Mouse (Mus musculus) liver, embryonic 11.5 days (tissue): Measurements from ENCODE around the gene Hax1. TPM values are rescaled to one million over a fixed set of nuclear protein-coding genes. Genes with fewer than 3 reads are reported as not detected.

Source experiments
- ATAC-seq: fragments of 200-750 bp; cut with Nextera tagmentation; replicated peaks from 2 replicates; pipeline ENCODE4 v1.8.0; 2017; ENCODE audit warnings: moderate number of reproducible peaks, mild to moderate bottlenecking, moderate TSS enrichment, moderate library complexity; ENCODE audit not compliant: low FRiP score
- DNase-seq: peaks from one replicate; pipeline ENCODE4 v3.0.0-alpha.2; 2017; ENCODE audit warnings: low spot score
- H3K27ac ChIP-seq: fragments of 300-500 bp; sonication (generic); 2 replicates; pipeline ENCODE4 v1.5.1; 2014; ENCODE audit warnings: mild to moderate bottlenecking, low read depth, low read length, control low read depth
- H3K27me3 ChIP-seq: fragments of 300-500 bp; sonication (generic); replicated peaks from 2 replicates; pipeline ENCODE4 v1.6.1; 2014; ENCODE audit warnings: low read length, mixed read lengths; ENCODE audit not compliant: control insufficient read depth, insufficient read depth
- H3K36me3 ChIP-seq: fragments of 300-500 bp; sonication (generic); 2 replicates; pipeline ENCODE4 v1.6.1; 2014; ENCODE audit warnings: mild to moderate bottlenecking, low read length, moderate library complexity, mixed read lengths; ENCODE audit not compliant: control insufficient read depth, insufficient read depth
- H3K4me1 ChIP-seq: fragments of 300-500 bp; sonication (generic); replicated peaks from 2 replicates; pipeline ENCODE4 v1.6.1; 2014; ENCODE audit warnings: low read length, mixed read lengths; ENCODE audit not compliant: control insufficient read depth, insufficient read depth
- H3K4me2 ChIP-seq: fragments of 300-500 bp; sonication (generic); 2 replicates; pipeline ENCODE4 v1.6.1; 2014; ENCODE audit warnings: mild to moderate bottlenecking, control low read depth, moderate library complexity
- H3K4me3 ChIP-seq: fragments of 300-500 bp; sonication (generic); 2 replicates; pipeline ENCODE4 v1.5.1; 2014; ENCODE audit warnings: low read depth, low read length, control low read depth
- H3K9ac ChIP-seq: fragments of 300-500 bp; sonication (generic); 2 replicates; pipeline ENCODE4 v1.6.1; 2014; ENCODE audit warnings: low read depth, low read length, control low read depth
- H3K9me3 ChIP-seq: fragments of 300-500 bp; sonication (generic); 2 replicates; pipeline ENCODE4 v1.6.1; 2016; ENCODE audit warnings: low read length, inconsistent platforms, mixed read lengths; ENCODE audit not compliant: control insufficient read depth
- WGBS: fragments of 180-500 bp; shearing (Covaris S2); extraction: QIAGEN DNeasy Blood & Tissue Kit; methylation state at CpG from one replicate; pipeline ENCODE4 v1.1.7; 2014; 5-methylcytosine and 5-hydroxymethylcytosine counted together
- microRNA-seq: library from miRNA; unstranded; fragments of <30 nt; microRNA quantifications from one replicate; pipeline ENCODE4, GENCODE M21; 2017; ENCODE audit warnings: borderline number of aligned reads
- polyA plus RNA-seq: library from polyadenylated mRNA; unstranded; fragments of >200 nt; fragmentation: Nextera tagmentation; extraction: Ambion mirVana; gene quantifications from 2 replicates; pipeline ENCODE4 v1.2.1, GENCODE M21; 2014

The Hax1 gene
- polyA plus RNA-seq, 1 experiment from 2014 or later = 187 TPM

DNA sequence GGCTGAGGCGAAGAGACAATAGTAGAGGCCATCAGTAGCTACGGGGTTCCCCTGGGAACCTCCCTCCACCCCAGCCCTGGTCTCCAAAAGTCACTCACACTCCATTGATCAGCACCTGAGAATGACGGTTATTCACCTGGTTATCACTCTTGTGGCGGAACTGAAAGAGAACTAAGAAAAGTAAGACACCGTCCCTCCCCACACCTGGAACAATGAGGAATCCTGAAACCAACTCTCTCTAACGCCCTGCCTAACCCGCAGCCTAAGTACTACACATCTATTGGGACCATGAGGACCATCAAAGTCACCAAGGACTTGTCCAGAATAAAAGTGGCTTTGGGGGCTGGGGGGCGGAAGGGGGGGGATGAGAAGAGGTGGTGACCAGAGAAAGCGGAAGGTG is 40.7 kb downstream of the Hax1 start:
- no peak overlapping the region for H3K4me3 ChIP-seq
- H3K9ac ChIP-seq = no peak overlapping the region
- 91% methylated on average over 9 of the region's 9 CpGs for WGBS
- no peak for ATAC-seq
- H3K9me3 ChIP-seq = no peaks in the 10 kb centered on the region
- H3K27ac ChIP-seq = no peak overlapping the region
- DNase-seq = no peak
- H3K36me3 ChIP-seq = peaks cover 12% of the 10 kb centered on the region
- H3K27me3 ChIP-seq = no peaks in the 10 kb centered on the region; the same call in 1 of the 2 replicates
- no peak overlapping the region for H3K4me2 ChIP-seq
- peaks cover 25% of the 10 kb centered on the region for H3K4me1 ChIP-seq

DNA sequence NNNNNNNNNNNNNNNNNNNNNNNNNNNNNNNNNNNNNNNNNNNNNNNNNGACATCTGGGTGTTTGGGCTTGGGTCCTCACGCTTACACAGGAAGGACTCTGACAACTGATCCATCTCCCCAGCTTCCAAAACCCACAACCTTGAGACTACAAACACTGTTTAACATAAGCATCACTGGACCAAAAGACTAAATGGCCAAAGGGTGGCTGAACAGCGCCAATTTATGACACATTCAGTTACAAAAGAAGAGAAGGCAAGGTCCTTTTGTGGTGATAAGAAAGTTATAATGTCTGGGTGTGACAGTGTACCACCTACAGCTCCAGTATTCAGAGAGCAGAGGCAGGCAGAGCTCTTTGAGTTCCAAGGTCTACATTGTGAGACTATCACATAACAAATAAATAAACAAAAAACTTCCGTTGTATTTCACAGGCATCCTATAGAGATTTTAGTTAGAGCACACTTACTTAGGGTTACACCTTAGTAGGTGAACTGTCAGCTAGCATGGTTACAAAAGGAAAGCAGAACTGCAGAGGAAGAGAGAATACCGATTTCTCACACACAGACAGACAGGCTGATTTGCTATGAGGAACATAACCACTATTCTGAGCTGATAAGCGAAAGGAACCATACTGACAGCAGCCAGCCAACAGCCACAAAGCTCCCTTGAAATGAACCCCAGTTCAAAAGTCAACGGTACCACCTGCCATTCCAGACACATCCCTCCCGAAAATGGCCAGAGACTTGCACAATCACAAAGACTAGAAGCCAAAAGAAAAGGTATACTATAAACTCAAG is 42.2 kb downstream of the Hax1 start:
- WGBS = 86% methylated on average over 7 of the region's 7 CpGs
- Histone ChIP-seq H3K9ac (no peak overlapping the region), H3K36me3 (peaks cover 12% of the 10 kb centered on the region)

DNA sequence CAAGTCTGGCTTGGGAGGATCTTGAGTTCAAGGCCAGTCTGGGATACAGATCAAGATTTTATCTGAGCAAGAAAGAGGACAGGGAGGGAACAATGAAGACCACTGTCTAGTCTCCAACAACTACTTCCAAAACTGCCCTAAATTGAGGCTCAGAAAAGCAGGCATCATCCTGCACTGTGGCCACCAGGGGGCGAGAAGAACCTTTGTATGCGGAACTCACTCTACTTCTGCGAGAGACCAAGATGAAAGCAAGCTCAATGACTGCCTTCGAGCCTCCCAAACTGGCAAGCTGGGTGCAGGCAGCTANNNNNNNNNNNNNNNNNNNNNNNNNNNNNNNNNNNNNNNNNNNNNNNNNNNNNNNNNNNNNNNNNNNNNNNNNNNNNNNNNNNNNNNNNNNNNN is 45.2 kb downstream of the Hax1 start:
- ATAC-seq (no peak), DNase-seq (peak; percentile 71)
- peaks cover 18% of the 10 kb centered on the region for H3K36me3 ChIP-seq
- H3K9ac ChIP-seq = no peak overlapping the region
- H3K4me1 ChIP-seq = no peaks in the 10 kb centered on the region
- H3K27me3 ChIP-seq = no peaks in the 10 kb centered on the region
- H3K27ac ChIP-seq = no peak overlapping the region
- H3K9me3 ChIP-seq = no peaks in the 10 kb centered on the region
- H3K4me2 ChIP-seq = no peak overlapping the region
- WGBS = 6% methylated on average over 4 of the region's 4 CpGs
- H3K4me3 ChIP-seq = no peak overlapping the region

More for the DNA sequence above, 42.2 kb downstream of the Hax1 start:
- DNase-seq (no peak), ATAC-seq (no peak)
- Histone ChIP-seq H3K4me3 (no peak overlapping the region), H3K27me3 (no peaks in the 10 kb centered on the region), H3K9me3 (no peaks in the 10 kb centered on the region), H3K4me2 (no peak overlapping the region), H3K27ac (no peak overlapping the region), H3K4me1 (peaks cover 14% of the 10 kb centered on the region)

DNA sequence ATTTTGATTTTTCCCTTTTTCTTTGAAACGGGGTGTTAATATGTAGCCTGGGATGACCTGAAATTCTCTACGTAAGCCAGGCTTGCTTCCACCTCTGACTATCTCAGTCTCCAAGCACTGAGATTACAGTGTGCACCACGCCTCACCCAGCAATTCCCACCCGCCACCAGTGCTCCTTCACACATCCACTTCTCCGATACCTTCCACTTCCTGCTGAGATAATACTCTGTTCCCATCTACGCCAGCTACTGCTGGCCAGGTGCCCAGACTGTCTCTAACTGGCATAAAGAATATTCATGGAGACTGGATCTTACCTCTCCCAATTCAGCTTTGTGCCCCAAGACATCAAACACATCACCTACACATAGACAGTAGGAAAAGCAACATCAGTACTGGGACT is 49.9 kb downstream of the Hax1 start:
- no peaks in the 10 kb centered on the region for H3K9me3 ChIP-seq
- ATAC-seq (no peak), DNase-seq (no peak)
- no peaks in the 10 kb centered on the region for H3K27me3 ChIP-seq
- H3K27ac ChIP-seq = no peak overlapping the region
- no peak overlapping the region for H3K4me3 ChIP-seq
- H3K4me1 ChIP-seq = no peaks in the 10 kb centered on the region
- no peak overlapping the region for H3K4me2 ChIP-seq
- peaks cover 22% of the 10 kb centered on the region; the same call in 1 of the 2 replicates for H3K36me3 ChIP-seq
- H3K9ac ChIP-seq = no peak overlapping the region
- WGBS = 87% methylated on average over 6 of the region's 6 CpGs

DNA sequence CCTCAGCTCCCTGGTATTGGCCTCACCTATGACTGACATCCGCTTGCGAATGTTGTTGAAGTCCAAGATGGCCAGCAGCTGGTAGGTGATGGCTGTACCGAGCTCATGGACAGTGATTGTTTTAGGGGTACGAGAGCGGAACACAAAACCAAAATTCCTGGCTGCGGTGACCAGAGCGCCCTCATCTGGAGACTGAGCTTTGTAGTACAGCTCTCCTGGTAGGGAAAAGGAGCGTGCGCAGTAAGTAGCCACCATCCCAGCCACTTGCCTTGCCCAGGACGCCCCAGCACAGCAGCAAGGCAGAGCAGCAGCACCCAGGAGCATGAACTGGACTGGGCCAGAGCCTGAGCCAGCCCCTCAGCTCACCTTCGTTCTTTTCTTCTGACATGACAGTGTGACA is 50.6 kb downstream of the Hax1 start:
- no peak overlapping the region for H3K27ac ChIP-seq
- H3K4me2 ChIP-seq = no peak overlapping the region
- peaks cover 25% of the 10 kb centered on the region; the same call in 1 of the 2 replicates for H3K36me3 ChIP-seq
- H3K4me1 ChIP-seq = no peaks in the 10 kb centered on the region
- DNase-seq (no peak), ATAC-seq (no peak)
- no peaks in the 10 kb centered on the region for H3K9me3 ChIP-seq
- no peaks in the 10 kb centered on the region for H3K27me3 ChIP-seq
- no peak overlapping the region for H3K9ac ChIP-seq
- no peak overlapping the region for H3K4me3 ChIP-seq
- WGBS = 87% methylated on average over 11 of the region's 11 CpGs

Small RNA genes lying within 50 kb of the gene (microRNA-seq; reads per million reads assigned to microRNA genes)
- gene Mir7669 = 3.9 reads per million, percentile 6 among the genes with 10 or more reads in this experiment

Other genes starting within 250 kb of the Hax1 start
- 0.34 and 0.36 TPM in 2 replicates for gene Chrnb2, start 234.1 kb downstream of the Hax1 start, polyA plus RNA-seq
- gene Ube2q1, start 225.2 kb downstream of the Hax1 start, polyA plus RNA-seq = 15.0 and 15.7 TPM in 2 replicates
- gene She, start 167.4 kb downstream of the Hax1 start, polyA plus RNA-seq = 3.2 and 3.9 TPM in 2 replicates
- 0.71 and 1.0 TPM in 2 replicates for gene Il6ra, start 85.6 kb downstream of the Hax1 start, polyA plus RNA-seq
- gene Atp8b2, start 35.3 kb downstream of the Hax1 start, polyA plus RNA-seq = 7.7 and 9.1 TPM in 2 replicates
- 159 and 173 TPM in 2 replicates for gene 4933434E20Rik, start 52.9 kb upstream of the Hax1 start, polyA plus RNA-seq
- 220 and 229 TPM in 2 replicates for gene Ubap2l, start 53.8 kb upstream of the Hax1 start, polyA plus RNA-seq
- 443 and 461 TPM in 2 replicates for gene Tpm3, start 73.9 kb upstream of the Hax1 start, polyA plus RNA-seq
- gene Nup210l, start 105.4 kb upstream of the Hax1 start, polyA plus RNA-seq = 0.34 and 0.49 TPM in 2 replicates
- 1,394 and 1,458 TPM in 2 replicates for gene Rps27, start 214.9 kb upstream of the Hax1 start, polyA plus RNA-seq
- 10.2 and 11.5 TPM in 2 replicates for gene Rab13, start 214.9 kb upstream of the Hax1 start, polyA plus RNA-seq
- 97.8 and 100.0 TPM in 2 replicates for gene Jtb, start 232.8 kb upstream of the Hax1 start, polyA plus RNA-seq
- gene Creb3l4, start 244.7 kb upstream of the Hax1 start, polyA plus RNA-seq = 0.82 and 2.2 TPM in 2 replicates
- gene Slc39a1, start 249.4 kb upstream of the Hax1 start, polyA plus RNA-seq = 48.7 and 57.5 TPM in 2 replicates